Mouse (Mus musculus) lung, adult 2 months (tissue): ENCODE measurements around the gene Zswim4.

ENCODE experiments used
- CTCF ChIP-seq: fragments of 200-500 bp; IDR thresholded peaks from 2 replicates; pipeline ENCODE4 v1.5.1; 2011; ENCODE audit warnings: mild to moderate bottlenecking, low read length, control low read depth; ENCODE audit not compliant: insufficient read depth
- POLR2A ChIP-seq: fragments of 200-500 bp; IDR thresholded peaks from 2 replicates; pipeline ENCODE4 v1.6.1; 2011; ENCODE audit warnings: low read depth, mild to moderate bottlenecking, control low read depth, low read length, borderline replicate concordance; ENCODE audit errors: extremely low read depth

GRCm38 (mm10) chr8:84182833-84183232, 54.0 kb downstream of the Zswim4 start:
- no peak for TF ChIP-seq CTCF
- TF ChIP-seq POLR2A: no peak
